In genomic region chr10:29206730-29207129, GRCm38 (mm10) we compare ENCODE assay signal across 8 mouse cellular contexts. TPM values are rescaled to one million over a fixed set of nuclear protein-coding genes. Genes with fewer than 3 reads are reported as not detected.
DNase-seq lines count a peak whose midpoint lies in the region; ATAC-seq and TF ChIP-seq lines count a peak whose summit lies in the region.

No protein-coding gene starts in this region.

- H3K27me3 ChIP-seq in forebrain, embryonic 14.5 days (replicated peaks; ENCODE audit: control insufficient read depth, insufficient read depth, low read length) = no peaks in the 10 kb centered on the region
- H3K27me3 ChIP-seq in lung, embryonic 14.5 days (ENCODE audit: insufficient read depth, low read length) = no peaks in the 10 kb centered on the region

- ATAC-seq in forebrain, embryonic 14.5 days = peak; percentile 59
- 0 out of 2 replicates have a peak, but pooled peaks have one; percentile 63 for ATAC-seq in lung, embryonic 14.5 days (ENCODE audit: insufficient read depth)
- ATAC-seq in activated CD4-positive, CD25-positive, alpha-beta regulatory T cell, adult 4 months = no peak

- H3K4me2 ChIP-seq in forebrain, embryonic 14.5 days (ENCODE audit: low read length) = no peak overlapping the region
- H3K4me2 ChIP-seq in lung, embryonic 14.5 days = no peak overlapping the region

- no peaks in the 10 kb centered on the region for H3K9me3 ChIP-seq in forebrain, embryonic 14.5 days (replicated peaks; ENCODE audit: control insufficient read depth, low read length)
- no peaks in the 10 kb centered on the region for H3K9me3 ChIP-seq in lung, embryonic 14.5 days (ENCODE audit: low read depth, low read length)

- no peak overlapping the region for H3K4me3 ChIP-seq in gastrocnemius, adult 2 months
- H3K4me3 ChIP-seq in forebrain, embryonic 14.5 days (ENCODE audit: low read depth, low read length) = no peak overlapping the region
- no peak overlapping the region for H3K4me3 ChIP-seq in lung, embryonic 14.5 days (ENCODE audit: low read depth, low read length)

- no peak overlapping the region for H3K9ac ChIP-seq in forebrain, embryonic 14.5 days (ENCODE audit: low read length)
- no peak overlapping the region for H3K9ac ChIP-seq in lung, embryonic 14.5 days

- H3K4me1 ChIP-seq in forebrain, embryonic 14.5 days (ENCODE audit: control insufficient read depth, insufficient read depth, low read length) = no peaks in the 10 kb centered on the region
- no peaks in the 10 kb centered on the region for H3K4me1 ChIP-seq in lung, embryonic 14.5 days (ENCODE audit: insufficient read depth)

- no peak overlapping the region for H3K27ac ChIP-seq in gastrocnemius, adult 2 months
- no peak overlapping the region for H3K27ac ChIP-seq in forebrain, embryonic 14.5 days (ENCODE audit: low read depth, low read length)
- H3K27ac ChIP-seq in lung, embryonic 14.5 days (ENCODE audit: low read depth) = no peak overlapping the region

- intact Hi-C loops in gastrocnemius, adult 2 months (cut with DNase I) = loop anchor here (2.0 kb wide), 1 partner anchor 100 kb away; no protein-coding TSS in a partner anchor

- no peak for DNase-seq in gastrocnemius, adult 2 months
- DNase-seq in gastrocnemius, postnatal 4 days (ENCODE audit: low spot score in 2 of 2) = no peak
- peak; percentile 4 for DNase-seq in thymus, postnatal 0 days (ENCODE audit: low spot score)
- DNase-seq in thymus, adult 18-20 months = no peak
- peak; percentile 71 for DNase-seq in forebrain, embryonic 14.5 days (ENCODE audit: low spot score)
- peak; percentile 78 for DNase-seq in lung, embryonic 14.5 days
- no peak for DNase-seq in right cerebral cortex, postnatal 4 days

- peak; percentile 79 for TF ChIP-seq CTCF in gastrocnemius, adult 2 months (IDR thresholded peaks at IDR 0.05)
- peak; percentile 70 for TF ChIP-seq CTCF in lung, embryonic 14.5 days (IDR thresholded peaks at IDR 0.05; ENCODE audit: low read depth)

- peaks cover 30% of the 10 kb centered on the region for H3K36me3 ChIP-seq in forebrain, embryonic 14.5 days (ENCODE audit: control insufficient read depth, insufficient read depth, low read length)
- H3K36me3 ChIP-seq in lung, embryonic 14.5 days (ENCODE audit: insufficient read depth) = no peaks in the 10 kb centered on the region

RNA-seq across cellular contexts. Expression of gene 9330159F19Rik, which starts 4.7 kb away (rescaled TPM):
- total RNA-seq in gastrocnemius, adult 2 months (2021) = 10 to 100 TPM; 47.2 to 47.5 TPM
- total RNA-seq in gastrocnemius, postnatal 4 days (2021) = 1 to 10 TPM; 5.1 to 6.0 TPM
- 0.04 and 0.05 TPM in 2 replicates for polyA plus RNA-seq in thymus, postnatal 0 days (2015; fragmentation: Nextera tagmentation; extraction: Ambion mirVana)
- 27.7 and 37.4 TPM in 2 replicates for polyA plus RNA-seq in forebrain, embryonic 14.5 days (2014; fragmentation: Nextera tagmentation; extraction: Ambion mirVana)
- 0.18 and 0.24 TPM in 2 replicates for polyA plus RNA-seq in lung, embryonic 14.5 days (2014; fragmentation: Nextera tagmentation; extraction: Ambion mirVana)
- polyA plus RNA-seq in activated CD4-positive, CD25-positive, alpha-beta regulatory T cell, adult 4 months (2017; shearing (Covaris generic)) = under 1 TPM in 1 of 2 experiments, not detected in 1; 0.17 TPM

RNA-seq across cellular contexts. Expression of gene Gm49353, which starts 8.0 kb away (rescaled TPM):
- total RNA-seq in gastrocnemius, adult 2 months (2021) = not detected
- not detected for total RNA-seq in gastrocnemius, postnatal 4 days (2021)
- not detected in 2 replicates for polyA plus RNA-seq in thymus, postnatal 0 days (2015; fragmentation: Nextera tagmentation; extraction: Ambion mirVana)
- 8.3 and 14.9 TPM in 2 replicates for polyA plus RNA-seq in forebrain, embryonic 14.5 days (2014; fragmentation: Nextera tagmentation; extraction: Ambion mirVana)
- not detected in 2 replicates for polyA plus RNA-seq in lung, embryonic 14.5 days (2014; fragmentation: Nextera tagmentation; extraction: Ambion mirVana)
- not detected for polyA plus RNA-seq in activated CD4-positive, CD25-positive, alpha-beta regulatory T cell, adult 4 months (2017; shearing (Covaris generic))

Comparison
In these comparisons a context has a peak if more than half of its experiments do, and no peak if none do; other contexts are left out.
1. DNase-seq: peak in thymus, postnatal 0 days (single experiment), forebrain, embryonic 14.5 days (single experiment) and lung, embryonic 14.5 days (single experiment); none in gastrocnemius, adult 2 months (single experiment), gastrocnemius, postnatal 4 days (0 of 2), thymus, adult 18-20 months (0 of 2) and right cerebral cortex, postnatal 4 days (single experiment).
2. RNA of gene 9330159F19Rik, which starts 4.7 kb away (polyA plus RNA-seq): 27.7 to 37.4 TPM in forebrain, embryonic 14.5 days; 0.18 to 0.24 TPM in lung, embryonic 14.5 days, 0.17 TPM in activated CD4-positive, CD25-positive, alpha-beta regulatory T cell, adult 4 months and 0.04 to 0.05 TPM in thymus, postnatal 0 days; every median in the first group is over 10 times any median in the second.